Mouse (Mus musculus): Measurements from ENCODE around the gene Qrich1. TPM values are rescaled to one million over a fixed set of nuclear protein-coding genes. Genes with fewer than 3 reads are reported as not detected.
A peak's percentile ranks its signal among the peaks of the same experiment; 100 is the strongest.

Gene Qrich1
- total and polyA plus RNA-seq, 2 experiments from 2014 or later, result 109 to 240 TPM

GRCm38 (mm10) chr9:108494146-108494825, 22.3 kb upstream of the Qrich1 start:
- H3K36me3 ChIP-seq (ENCODE audit: insufficient read depth, low read length), result peaks cover 67% of the 10 kb centered on the region
- no peak overlapping the region for H3K4me2 ChIP-seq (ENCODE audit: low read depth, low read length, poor library complexity, severe bottlenecking)
- 95% methylated on average over 19 of the region's 19 CpGs for WGBS
- ATAC-seq (ENCODE audit: low FRiP score), result no peak
- H3K4me3 ChIP-seq (ENCODE audit: low read depth, low read length), result no peak overlapping the region
- no peak overlapping the region for H3K9ac ChIP-seq (replicated peaks; ENCODE audit: low read length, poor library complexity, severe bottlenecking)
- H3K27me3 ChIP-seq (ENCODE audit: insufficient read depth, low read length), result no peaks in the 10 kb centered on the region
- no peak overlapping the region for H3K27ac ChIP-seq (ENCODE audit: low read depth, low read length)
- H3K4me1 ChIP-seq (ENCODE audit: insufficient read depth, low read length), result 0 out of 2 replicates have a peak, but pooled peaks cover 9% of the 10 kb centered on the region
- no peak for DNase-seq (ENCODE audit: low spot score)
- TF ChIP-seq CTCF (IDR thresholded peaks at IDR 0.05), result no peak
- H3K9me3 ChIP-seq (ENCODE audit: low read length), result no peaks in the 10 kb centered on the region

DNA sequence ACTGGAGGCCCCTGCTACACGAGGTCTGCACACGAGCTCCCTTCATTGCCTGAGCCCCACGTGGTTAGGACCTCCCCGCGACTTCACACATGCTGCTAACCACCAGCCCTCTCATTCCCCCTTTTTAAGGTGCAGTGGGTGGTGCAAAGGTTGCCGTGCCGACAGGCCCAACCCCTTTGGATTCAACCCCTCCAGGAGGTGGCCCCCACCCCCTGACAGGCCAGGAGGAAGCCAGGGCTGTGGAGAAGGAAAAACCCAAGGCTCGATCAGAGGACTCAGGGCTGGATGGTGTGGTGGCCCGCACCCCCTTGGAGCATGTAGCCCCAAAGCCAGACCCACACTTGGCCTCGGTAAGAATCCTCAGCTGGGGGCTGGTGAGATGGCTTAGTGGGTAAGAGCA, 21.7 kb upstream of the Qrich1 start:
- WGBS, result 86% methylated on average over 10 of the region's 10 CpGs
- H3K27me3 ChIP-seq (ENCODE audit: insufficient read depth, low read length), result no peaks in the 10 kb centered on the region
- H3K4me2 ChIP-seq (ENCODE audit: low read depth, low read length, poor library complexity, severe bottlenecking), result no peak overlapping the region
- H3K36me3 ChIP-seq (ENCODE audit: insufficient read depth, low read length), result peaks cover 74% of the 10 kb centered on the region
- TF ChIP-seq CTCF (IDR thresholded peaks at IDR 0.05), result no peak
- H3K9ac ChIP-seq (replicated peaks; ENCODE audit: low read length, poor library complexity, severe bottlenecking), result no peak overlapping the region
- no peak for DNase-seq (ENCODE audit: low spot score)
- no peak overlapping the region for H3K27ac ChIP-seq (ENCODE audit: low read depth, low read length)
- no peak for ATAC-seq (ENCODE audit: low FRiP score)
- H3K9me3 ChIP-seq (ENCODE audit: low read length), result no peaks in the 10 kb centered on the region
- no peak overlapping the region for H3K4me3 ChIP-seq (ENCODE audit: low read depth, low read length)
- 0 out of 2 replicates have a peak, but pooled peaks cover 8% of the 10 kb centered on the region for H3K4me1 ChIP-seq (ENCODE audit: insufficient read depth, low read length)

- Histone ChIP-seq H3K27ac (ENCODE audit: low read depth, low read length) (no peak overlapping the region), H3K4me3 (ENCODE audit: low read depth, low read length) (no peak overlapping the region), H3K27me3 (ENCODE audit: insufficient read depth, low read length) (no peaks in the 10 kb centered on the region), H3K9me3 (ENCODE audit: low read length) (no peaks in the 10 kb centered on the region), H3K4me2 (ENCODE audit: low read depth, low read length, poor library complexity, severe bottlenecking) (no peak overlapping the region), H3K4me1 (ENCODE audit: insufficient read depth, low read length) (no peaks in the 10 kb centered on the region), H3K9ac (replicated peaks; ENCODE audit: low read length, poor library complexity, severe bottlenecking) (no peak overlapping the region), H3K36me3 (ENCODE audit: insufficient read depth, low read length) (peaks cover 79% of the 10 kb centered on the region)
- DNase-seq (ENCODE audit: low spot score) (no peak), ATAC-seq (ENCODE audit: low FRiP score) (no peak)
- 93% methylated on average over 7 of the region's 7 CpGs for WGBS
- TF ChIP-seq CTCF (IDR thresholded peaks at IDR 0.05), result no peak
Measured at GRCm38 (mm10) chr9:108499231-108499630, 17.4 kb upstream of the Qrich1 start.

DNA sequence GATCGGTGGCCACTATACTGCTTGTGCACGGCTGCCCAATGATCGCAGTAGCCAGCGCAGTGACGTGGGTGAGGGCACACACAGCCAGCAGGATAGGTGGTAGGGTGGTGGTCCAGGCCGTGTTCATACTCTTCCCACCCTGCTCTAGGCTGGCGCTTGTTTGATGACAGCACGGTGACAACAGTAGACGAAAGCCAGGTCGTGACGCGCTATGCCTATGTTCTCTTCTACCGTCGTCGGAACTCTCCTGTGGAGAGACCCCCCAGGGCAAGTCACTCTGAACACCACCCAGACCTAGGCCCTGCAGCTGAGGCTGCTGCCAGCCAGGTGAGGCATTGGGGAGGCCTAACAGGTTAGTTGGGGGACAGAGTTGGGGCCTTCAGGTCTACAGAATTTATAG, 16.7 kb upstream of the Qrich1 start:
- Histone ChIP-seq H3K4me3 (ENCODE audit: low read depth, low read length) (no peak overlapping the region), H3K9ac (replicated peaks; ENCODE audit: low read length, poor library complexity, severe bottlenecking) (no peak overlapping the region), H3K27me3 (ENCODE audit: insufficient read depth, low read length) (no peaks in the 10 kb centered on the region), H3K4me1 (ENCODE audit: insufficient read depth, low read length) (no peaks in the 10 kb centered on the region), H3K27ac (ENCODE audit: low read depth, low read length) (no peak overlapping the region), H3K4me2 (ENCODE audit: low read depth, low read length, poor library complexity, severe bottlenecking) (no peak overlapping the region), H3K36me3 (ENCODE audit: insufficient read depth, low read length) (peaks cover 72% of the 10 kb centered on the region), H3K9me3 (ENCODE audit: low read length) (no peaks in the 10 kb centered on the region)
- WGBS, result 96% methylated on average over 15 of the region's 15 CpGs
- no peak for DNase-seq (ENCODE audit: low spot score)
- no peak for ATAC-seq (ENCODE audit: low FRiP score)
- TF ChIP-seq CTCF (IDR thresholded peaks at IDR 0.05), result no peak

DNA sequence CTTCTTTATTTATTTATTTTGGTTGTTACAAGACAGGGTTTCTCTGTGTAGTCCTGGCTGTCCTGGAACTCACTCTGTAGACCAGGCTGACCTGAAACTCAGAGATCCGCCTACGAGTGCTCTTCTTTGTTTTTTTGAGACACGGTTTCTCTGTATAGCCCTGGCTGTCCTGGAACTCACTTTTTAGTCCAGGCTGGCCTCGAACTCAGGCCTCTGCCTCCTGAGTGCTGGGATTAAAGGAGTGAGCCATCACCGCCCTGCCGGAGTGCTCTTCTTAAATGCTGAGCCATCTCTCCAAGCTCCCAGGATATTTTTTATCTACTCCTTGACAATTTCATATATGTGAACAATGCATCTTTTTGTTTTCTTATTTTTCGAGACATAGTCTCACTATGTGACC, 9.7 kb upstream of the Qrich1 start:
- ATAC-seq (ENCODE audit: low FRiP score) (no peak), DNase-seq (ENCODE audit: low spot score) (no peak)
- peaks cover 17% of the 10 kb centered on the region for H3K36me3 ChIP-seq (ENCODE audit: insufficient read depth, low read length)
- WGBS, result 92% methylated on average over 7 of the region's 7 CpGs
- H3K9ac ChIP-seq (replicated peaks; ENCODE audit: low read length, poor library complexity, severe bottlenecking), result no peak overlapping the region
- peak overlapping the region; percentile 45; the same call in 1 of the 2 replicates for H3K4me3 ChIP-seq (ENCODE audit: low read depth, low read length)
- no peaks in the 10 kb centered on the region for H3K9me3 ChIP-seq (ENCODE audit: low read length)
- peaks cover 9% of the 10 kb centered on the region; the same call in 1 of the 2 replicates for H3K4me1 ChIP-seq (ENCODE audit: insufficient read depth, low read length)
- H3K4me2 ChIP-seq (ENCODE audit: low read depth, low read length, poor library complexity, severe bottlenecking), result peak overlapping the region; percentile 77; the same call in 1 of the 2 replicates
- peak overlapping the region; percentile 53; the same call in 1 of the 2 replicates for H3K27ac ChIP-seq (ENCODE audit: low read depth, low read length)
- TF ChIP-seq CTCF (IDR thresholded peaks at IDR 0.05), result no peak
- no peaks in the 10 kb centered on the region for H3K27me3 ChIP-seq (ENCODE audit: insufficient read depth, low read length)

- Histone ChIP-seq H3K27me3 (ENCODE audit: insufficient read depth, low read length) (no peaks in the 10 kb centered on the region), H3K4me1 (ENCODE audit: insufficient read depth, low read length) (peaks cover 9% of the 10 kb centered on the region; the same call in 1 of the 2 replicates), H3K36me3 (ENCODE audit: insufficient read depth, low read length) (peaks cover 25% of the 10 kb centered on the region), H3K27ac (ENCODE audit: low read depth, low read length) (peak within 1 kb of the TSS; percentile 53), H3K9ac (replicated peaks; ENCODE audit: low read length, poor library complexity, severe bottlenecking) (peak within 1 kb of the TSS; percentile 55), H3K4me3 (ENCODE audit: low read depth, low read length) (peak within 1 kb of the TSS; percentile 45), H3K4me2 (ENCODE audit: low read depth, low read length, poor library complexity, severe bottlenecking) (peak within 1 kb of the TSS; percentile 77), H3K9me3 (ENCODE audit: low read length) (no peaks in the 10 kb centered on the region)
- ATAC-seq (ENCODE audit: low FRiP score) (peak; percentile 95), DNase-seq (ENCODE audit: low spot score) (peak; percentile 97)
- under 1% methylated on average over 37 of the region's 37 CpGs for WGBS
- TF ChIP-seq CTCF (IDR thresholded peaks at IDR 0.05), result no peak
Measured at GRCm38 (mm10) chr9:108507619-108508434, 8.8 kb upstream of the Qrich1 start, which contains the start of gene Qars. Gene Qars, plus strand, starts transcription at chr9:108507706.

Data from midbrain, postnatal 0 days (tissue).